Mouse (Mus musculus) brain, embryonic 14.5 days (tissue): ENCODE measurements around the gene Wwc1.

Experiments used
- CTCF ChIP-seq: fragments of 200-500 bp; IDR thresholded peaks from 2 replicates; pipeline ENCODE4 v1.5.1; 2012; ENCODE audit warnings: inconsistent platforms, mild to moderate bottlenecking, moderate library complexity, borderline replicate concordance; ENCODE audit not compliant: insufficient read depth, insufficient read length; ENCODE audit errors: extremely low read depth
- POLR2A ChIP-seq: fragments of 200-500 bp; IDR thresholded peaks from 2 replicates; pipeline ENCODE4 v1.6.1; 2012; ENCODE audit warnings: mild to moderate bottlenecking, inconsistent platforms, borderline replicate concordance; ENCODE audit not compliant: poor library complexity, insufficient read depth, insufficient read length, severe bottlenecking; ENCODE audit errors: extremely low read depth

DNA sequence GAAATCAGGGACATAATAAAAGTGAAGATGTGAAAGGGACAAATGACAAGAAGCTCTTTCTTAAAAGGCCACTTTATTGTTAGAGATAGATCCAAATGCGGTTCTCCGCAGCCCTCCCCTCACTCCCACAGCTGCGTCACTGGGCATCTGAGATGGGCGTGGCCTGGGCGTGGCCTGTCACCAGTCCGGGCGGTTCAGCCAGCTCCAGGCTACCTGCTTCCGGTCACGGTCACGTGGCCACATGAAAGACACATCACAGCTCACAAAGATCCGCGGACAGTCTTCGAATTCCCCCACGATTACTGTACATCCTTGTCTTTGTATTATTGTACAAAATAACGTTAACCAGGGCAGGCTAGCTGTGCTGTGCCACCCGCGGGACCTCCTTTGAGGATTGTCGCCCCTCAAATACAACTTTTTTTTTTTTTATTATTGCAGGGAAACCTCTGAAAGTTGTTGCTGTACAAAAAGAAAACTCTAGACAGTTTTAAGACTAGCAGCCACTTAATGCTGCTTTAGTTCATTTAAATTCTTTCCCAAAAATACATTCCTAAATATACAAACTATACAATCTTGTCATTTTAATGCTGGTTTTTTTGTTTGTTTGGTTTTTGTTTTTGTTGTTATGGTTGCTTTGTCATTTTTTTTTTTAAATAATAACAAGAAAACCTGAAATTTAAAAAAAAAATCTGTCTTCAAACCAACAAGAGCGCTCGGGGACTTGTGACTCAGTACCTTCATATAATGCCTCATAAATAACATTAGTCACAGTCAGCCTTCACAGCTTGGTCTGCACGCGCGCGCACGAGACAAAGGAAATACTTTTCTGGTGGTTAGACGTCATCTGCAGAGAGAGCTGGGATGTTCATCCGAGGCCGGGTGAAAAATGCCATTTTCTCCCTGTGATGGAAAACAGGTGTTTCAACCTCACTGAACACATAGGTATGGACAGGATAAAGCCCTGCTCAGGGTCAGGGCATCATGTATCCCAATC, 141.7 kb downstream of the Wwc1 start:
- TF ChIP-seq CTCF = no peak
- TF ChIP-seq POLR2A = no peak
